Mouse (Mus musculus) layer of hippocampus, adult 11-12 months (tissue): Measurements from ENCODE around the gene Tmtc3.
"Not testable (repeated sequence)": the region's sequence is repeated elsewhere in the genome, so short reads cannot be mapped to it uniquely, and the experiment has no call there.

Experiments
- DNase-seq: peaks from one replicate; pipeline ENCODE4 v3.0.0; 2022; ENCODE audit warnings: low spot score

Tmtc3 gene

DNA sequence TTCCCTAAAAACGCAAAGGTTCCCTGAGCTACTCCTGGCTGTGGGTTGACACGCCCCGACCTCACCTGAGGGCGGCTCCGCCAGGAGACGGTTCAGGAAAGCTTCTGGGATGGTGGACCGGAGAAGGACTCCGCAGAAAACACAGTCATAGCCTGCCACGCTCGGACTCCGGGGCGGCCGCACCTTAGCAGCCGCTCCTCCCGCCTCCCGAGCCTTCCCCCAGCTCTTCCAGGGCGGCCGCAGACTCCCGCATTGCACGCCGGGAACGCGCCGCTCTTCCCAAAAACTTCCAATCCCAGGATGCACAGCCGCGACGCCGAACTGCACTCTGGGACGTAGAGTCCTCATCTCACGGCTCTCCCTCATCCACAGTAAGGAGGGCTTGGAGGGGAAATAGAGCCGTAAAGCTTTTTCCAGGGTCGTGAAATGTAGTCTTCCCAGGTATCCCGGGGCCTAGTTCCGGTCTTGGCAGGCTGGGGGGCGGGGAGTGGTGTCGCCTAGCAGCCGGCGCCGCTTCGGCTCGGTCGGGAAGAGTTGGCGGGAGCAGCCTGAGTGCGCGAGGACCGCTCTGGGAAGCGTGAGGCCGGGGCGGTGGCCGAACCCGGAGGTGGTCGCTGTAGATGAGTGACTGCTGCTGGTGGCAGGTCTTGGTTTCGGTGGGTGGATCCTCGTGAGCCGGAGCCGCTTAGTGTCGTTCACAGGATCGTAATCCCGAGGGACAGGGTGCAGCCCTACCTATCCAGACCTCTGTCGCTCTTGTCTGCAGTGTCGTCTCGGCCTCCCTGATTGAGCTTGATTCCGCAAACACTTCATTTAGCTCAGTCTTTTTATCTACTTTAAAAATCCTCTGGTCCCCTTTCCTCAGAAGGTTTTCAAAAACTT, at the start of gene Tmtc3, which contains the start of gene Cep290:
TSS of gene Tmtc3 (minus strand) at position 254 of the 882 bp plus-strand sequence.
TSS of gene Cep290 (plus strand) at position 462 of the 882 bp plus-strand sequence.
- DNase-seq = peak; percentile 96

DNA sequence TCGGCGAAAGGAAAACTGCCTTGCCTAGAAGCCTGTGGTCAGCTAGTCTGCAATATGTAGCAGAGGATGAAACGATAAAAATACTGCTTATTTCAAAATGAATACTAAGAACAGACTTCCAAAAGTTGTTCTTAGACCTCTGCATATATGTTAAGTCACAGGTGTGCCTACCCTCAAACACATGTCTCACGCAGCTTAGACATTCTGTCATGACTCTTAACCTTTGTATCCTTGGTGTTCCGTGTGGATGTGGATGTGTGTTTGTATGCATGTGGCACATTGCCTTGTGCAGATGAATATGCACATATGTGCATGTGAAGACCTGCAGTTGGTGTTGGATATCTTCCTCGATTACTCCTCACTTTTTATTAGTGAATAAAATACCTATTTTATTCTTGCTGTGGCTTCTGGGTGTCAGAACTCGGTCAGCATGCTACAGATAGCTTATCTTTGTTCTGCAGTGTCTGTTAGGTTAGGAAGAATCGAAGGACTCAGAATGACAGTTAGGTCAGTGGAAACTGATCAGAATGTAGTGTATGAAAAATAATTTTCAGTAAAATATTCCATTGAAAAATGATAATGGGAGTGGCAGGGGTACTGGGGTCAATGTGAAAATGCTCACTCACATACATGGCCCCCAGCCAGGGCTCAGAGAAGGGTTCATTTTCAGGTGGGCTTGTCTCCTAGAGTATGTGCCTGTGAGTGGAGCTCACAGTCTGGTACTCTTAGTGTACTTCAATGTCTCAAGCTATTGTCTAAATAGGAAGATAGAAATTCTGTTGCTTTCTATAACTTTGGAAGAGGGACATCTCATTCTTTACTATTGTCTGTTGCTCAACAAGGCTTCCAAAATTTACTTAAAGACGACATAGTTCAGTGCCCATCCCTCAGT, 37.6 kb upstream of the Tmtc3 start:
- DNase-seq = no peak

DNA sequence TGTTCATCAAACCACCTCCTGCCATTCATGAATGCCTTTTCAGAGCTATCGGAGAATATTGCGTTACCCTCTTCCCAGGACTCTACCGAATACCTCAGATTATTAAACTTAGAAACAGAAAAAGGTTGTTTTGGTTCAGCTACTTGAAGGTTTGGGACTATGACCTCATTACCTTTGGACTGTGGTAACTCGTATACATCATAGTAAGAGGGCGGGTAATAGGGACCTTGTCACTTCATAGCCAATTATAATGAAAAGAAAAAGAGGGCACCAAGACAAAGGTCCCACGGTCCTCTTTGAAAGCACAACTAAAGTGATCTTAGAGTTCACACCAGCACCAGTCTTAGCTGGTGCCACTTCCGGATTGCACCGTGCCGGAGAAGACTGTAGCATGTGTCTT, 35.2 kb upstream of the Tmtc3 start:
- no peak for DNase-seq

DNA sequence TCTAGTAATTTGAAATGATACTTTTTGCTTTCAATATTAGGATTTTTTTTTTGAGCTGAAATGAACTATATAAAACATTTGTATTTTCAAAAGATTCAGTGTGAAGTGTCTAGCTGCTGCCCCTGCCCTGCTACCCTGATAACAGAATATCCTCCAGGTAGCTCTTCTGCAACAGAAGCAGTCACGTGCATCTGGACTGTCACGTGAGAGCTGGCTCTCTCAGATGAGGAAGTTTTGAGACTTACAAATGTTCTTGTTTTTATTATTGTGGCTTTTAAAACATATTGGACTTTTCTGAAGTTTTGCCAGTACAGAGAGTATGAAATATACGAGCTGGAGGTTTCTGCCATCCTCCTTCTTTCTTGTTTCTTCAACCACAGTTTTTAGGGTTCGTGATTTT, 34.5 kb upstream of the Tmtc3 start:
- no peak for DNase-seq

DNA sequence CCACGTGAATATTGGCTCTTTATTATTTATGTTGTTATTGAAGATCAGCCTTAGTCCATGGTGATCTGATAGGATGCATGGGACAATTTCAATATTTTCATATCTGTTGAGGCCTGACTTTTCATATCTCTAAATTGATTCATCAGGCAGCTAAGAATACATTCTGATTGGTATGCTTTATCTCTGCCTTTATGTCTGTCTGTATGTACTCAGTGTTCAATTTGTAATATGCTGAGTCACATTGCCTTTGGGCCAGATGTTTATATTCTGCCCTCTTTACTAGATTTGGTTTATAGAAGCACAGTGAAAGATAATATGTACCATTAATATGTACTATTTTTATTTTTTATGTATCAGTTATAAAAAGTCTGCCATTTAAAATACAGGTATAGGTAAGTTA, 21.0 kb upstream of the Tmtc3 start:
- DNase-seq = no peak

DNA sequence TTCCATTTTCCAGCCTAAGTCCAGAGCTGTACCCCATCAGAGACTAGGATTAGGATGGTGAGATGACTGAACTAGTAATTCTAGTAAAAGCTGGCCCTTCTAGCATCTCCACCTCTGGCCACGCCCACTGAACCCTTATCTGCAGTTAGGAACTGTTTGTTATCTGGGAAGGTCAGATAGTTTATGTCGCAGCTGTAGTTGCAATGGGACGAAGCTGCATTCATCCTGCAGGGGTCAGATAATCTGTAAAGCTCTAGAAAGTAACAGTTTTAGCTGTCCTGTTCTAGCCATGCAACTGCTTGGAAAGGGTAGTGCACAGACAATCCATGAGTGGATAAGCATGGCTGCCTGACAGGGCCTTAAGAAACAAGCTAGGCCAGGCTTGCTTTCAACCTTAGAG, 11.2 kb upstream of the Tmtc3 start:
- DNase-seq = no peak

DNA sequence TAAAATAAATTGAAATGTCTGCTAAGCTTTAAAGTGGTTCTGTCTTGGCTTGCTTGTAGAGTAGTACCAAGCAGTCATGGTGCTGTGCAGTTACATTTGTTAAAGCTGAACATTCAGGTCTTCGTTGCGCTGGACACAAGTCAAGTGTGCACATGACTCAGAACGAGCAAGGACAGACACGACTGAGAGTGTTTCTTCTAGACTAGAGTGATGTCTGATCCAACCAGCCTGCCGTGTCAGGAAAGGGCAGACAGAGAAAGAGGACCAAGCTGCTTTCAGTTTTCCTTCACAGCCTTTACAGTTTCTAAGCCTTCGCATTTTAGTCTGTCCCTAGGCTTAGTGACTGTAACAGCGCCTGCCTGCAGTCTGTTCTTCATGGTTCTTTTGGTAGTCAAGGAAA, 4.8 kb upstream of the Tmtc3 start:
- DNase-seq = no peak

DNA sequence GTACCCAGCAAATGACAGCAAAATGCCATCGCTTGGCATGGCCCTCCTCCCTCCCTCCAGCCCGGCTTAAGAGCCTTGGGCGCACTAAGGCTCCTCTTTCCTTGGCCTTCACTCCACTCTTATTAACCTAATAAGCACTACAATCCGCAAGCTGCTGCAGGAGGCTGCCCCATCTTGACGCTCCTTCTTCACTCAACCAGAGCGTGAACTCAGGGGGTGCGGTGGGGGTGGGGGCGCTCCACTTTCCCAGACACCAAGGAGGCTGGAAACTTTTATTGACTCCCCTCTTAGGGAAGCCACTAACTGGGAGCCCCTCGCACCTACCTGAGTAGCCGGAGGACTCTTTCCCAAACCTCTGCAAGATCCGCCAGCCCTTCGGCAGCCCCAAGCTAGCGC, 451 bp downstream of the Tmtc3 start:
- DNase-seq = no peak

DNA sequence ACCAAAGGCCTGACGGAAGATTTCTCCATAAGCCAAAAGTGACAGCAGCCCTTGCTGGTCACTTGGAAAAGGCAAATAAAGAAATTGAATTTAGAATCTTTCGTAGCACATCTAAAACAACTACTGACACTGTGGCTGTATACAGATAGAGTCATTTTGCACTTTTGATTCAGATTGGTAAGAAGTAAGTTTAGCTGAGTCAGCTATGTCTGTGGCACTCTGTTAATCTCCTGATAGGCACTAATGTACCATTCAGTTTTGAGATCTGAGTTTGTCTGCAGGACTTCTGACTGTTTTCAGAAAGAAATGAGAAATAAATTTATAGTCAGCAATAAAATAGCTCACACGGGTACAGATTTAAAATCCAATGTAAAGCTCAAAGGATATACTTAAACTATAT, 7.6 kb downstream of the Tmtc3 start:
- no peak for DNase-seq

DNA sequence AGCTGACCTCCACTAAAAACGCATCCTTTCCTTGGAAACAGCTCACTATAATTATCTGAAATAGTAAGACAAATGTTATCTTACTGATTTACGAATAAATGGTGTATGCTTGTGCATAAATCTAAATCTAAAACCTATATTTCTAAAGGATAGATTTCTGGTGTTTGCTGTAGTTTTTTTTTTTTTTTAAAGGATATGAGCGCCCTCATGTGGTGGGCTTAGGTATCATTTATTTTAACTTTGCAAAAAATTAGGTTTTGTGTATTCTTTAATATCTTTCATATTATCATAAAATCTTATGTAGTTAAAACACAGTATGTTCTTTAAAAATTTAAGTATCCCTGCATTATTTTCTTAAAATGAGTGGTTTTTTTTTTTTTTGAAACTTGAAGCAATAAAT, 12.1 kb downstream of the Tmtc3 start:
- no peak for DNase-seq

DNA sequence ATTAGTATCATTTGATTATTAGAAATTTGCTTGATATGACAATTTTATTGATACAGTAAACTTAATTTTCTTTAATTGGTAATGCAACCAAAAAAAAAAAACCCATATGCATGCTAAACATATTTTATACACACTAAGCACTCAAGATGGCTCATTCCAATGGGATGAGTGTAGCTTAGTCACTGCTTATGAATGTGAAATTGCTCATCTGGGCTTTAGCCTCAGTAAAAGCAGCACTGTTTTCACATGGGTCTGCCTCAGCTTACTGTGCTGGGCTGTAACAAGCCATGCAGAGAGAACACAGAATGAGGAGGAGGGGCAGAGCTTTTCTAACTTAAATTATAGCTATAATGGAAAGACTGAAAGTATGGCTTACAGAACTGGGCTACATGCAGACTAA, 26.6 kb downstream of the Tmtc3 start:
- DNase-seq = no peak

DNA sequence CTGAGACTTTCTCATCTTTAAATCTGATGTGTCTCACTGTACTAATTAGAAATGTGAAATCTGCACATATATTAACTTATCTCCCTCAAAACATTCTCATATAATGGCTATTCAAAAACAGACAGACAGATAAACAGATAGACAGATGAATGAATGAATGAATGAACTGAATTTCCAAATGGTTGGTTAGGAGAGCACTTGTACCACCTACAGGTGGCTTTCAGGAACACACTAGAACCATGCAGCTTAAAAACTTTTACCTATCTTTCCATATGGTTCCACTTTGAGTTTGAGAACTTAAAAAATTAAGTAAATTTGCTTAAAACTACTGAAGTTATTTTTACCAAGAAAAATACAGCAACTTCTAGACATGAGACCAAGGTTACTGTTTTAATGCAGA, 37.8 kb downstream of the Tmtc3 start:
- DNase-seq = no peak

DNA sequence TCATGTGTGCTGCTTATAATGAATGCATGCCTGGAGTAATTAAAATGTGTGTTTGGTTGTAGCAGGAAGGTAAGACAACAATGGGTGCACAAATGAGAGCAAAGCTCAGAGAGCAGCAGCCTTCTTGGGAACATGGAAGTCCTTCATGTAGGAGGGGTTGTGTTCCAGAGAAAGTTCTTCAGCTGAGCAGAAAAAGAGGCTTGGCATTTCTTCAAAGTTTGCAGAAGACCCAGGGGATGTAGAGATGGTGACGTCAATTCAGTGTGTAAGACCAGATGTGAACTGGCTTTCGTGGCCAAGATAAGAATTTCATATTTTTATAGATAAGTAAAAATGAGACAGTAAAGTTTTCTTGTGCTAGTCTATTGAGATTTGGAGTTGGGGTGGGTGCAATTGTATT, 59.6 kb downstream of the Tmtc3 start:
- no peak for DNase-seq

DNA sequence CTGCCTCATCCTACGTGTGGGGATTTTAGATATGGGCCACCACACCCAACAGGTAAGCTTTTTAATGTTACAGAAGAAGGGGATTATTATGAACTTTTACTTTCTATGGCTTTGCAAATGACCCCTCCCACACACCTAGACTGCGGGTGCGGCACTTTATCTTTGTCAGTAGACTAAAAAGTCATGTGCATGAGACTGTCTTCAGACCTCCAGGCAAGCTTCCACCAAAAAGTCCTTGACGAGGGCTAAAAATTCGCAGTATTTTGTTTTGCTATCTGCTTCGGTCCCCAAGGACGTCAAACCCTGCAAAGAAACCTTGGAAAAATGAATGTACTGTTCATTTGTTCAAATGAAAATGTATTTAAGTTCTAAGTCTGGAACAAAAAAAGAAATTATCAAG, 71.6 kb downstream of the Tmtc3 start:
- no peak for DNase-seq

DNA sequence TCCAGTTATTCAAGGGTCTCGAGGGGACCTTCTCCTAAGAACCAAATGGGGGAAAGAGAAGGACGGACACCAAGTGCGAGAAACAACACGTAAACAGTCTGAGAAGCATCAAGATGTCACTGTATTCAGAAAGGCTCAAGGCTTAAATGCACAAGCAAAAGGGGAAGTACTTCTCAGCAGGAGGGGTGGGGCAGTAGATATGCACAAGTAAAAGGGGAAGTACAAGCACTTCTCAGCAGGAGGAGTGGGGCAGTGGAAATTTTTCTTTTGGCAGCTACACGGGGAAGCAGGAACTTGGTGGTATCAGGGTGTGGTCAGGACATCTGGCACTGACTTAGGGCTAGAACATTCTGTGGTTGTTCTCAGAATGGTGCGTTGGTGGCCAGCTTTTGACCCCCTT, 84.8 kb downstream of the Tmtc3 start:
- not testable (repeated sequence) for DNase-seq
